Mouse (Mus musculus) 416B (cell line): ENCODE results near the gene Fn1.

Experiments used
- DNase-seq: peaks from one replicate; pipeline ENCODE4 v3.0.0; 2011; ENCODE audit warnings: low read depth

Gene Fn1

GRCm38 (mm10) chr1:71605751-71606150, 47.2 kb downstream of the Fn1 start:
- no peak for DNase-seq

GRCm38 (mm10) chr1:71595365-71595764, 57.6 kb downstream of the Fn1 start:
- DNase-seq = no peak

DNA sequence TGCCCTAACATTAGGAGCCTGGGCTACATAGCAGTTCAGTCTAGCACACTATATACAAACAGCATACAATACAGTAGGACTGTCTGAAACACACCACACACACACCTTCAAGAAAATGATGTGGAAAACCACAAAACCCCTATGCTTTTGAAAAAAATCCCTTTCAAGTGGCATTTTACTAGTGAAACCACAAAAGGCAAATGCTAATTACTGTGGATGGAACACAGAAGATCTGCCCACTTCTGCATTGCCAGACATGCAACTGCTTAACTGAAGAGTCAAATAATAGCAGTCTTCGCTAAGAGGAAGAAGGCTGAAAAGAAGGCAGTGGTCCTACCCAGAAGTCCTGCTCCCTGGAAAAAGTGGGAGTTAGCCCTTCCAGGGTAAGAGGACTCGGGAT, 58.7 kb downstream of the Fn1 start:
- DNase-seq = no peak

- DNase-seq = no peak
These were observed 59.8 kb downstream of the Fn1 start for GRCm38 (mm10) chr1:71593184-71593583.

DNA sequence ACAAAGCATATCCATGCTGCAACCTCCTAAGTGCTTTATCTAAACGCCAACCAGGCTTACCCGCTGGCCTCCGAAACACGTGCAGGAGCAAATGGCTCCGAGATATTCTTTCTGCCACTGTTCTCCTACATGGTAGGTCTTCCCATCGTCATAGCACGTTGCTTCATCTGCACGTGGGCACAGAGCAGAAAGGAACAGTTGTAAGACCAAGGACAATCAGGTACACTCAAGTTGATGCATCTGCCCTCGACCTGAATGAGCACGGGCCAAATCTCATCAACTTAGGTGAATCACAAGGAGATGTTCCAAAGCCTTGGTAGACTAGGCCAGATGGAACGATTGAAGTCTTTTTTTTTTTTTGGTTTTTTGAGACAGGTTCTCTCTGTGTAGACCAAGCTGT, 63.0 kb downstream of the Fn1 start:
- DNase-seq = no peak

GRCm38 (mm10) chr1:71586658-71587057, 66.3 kb downstream of the Fn1 start:
- DNase-seq = no peak

DNA sequence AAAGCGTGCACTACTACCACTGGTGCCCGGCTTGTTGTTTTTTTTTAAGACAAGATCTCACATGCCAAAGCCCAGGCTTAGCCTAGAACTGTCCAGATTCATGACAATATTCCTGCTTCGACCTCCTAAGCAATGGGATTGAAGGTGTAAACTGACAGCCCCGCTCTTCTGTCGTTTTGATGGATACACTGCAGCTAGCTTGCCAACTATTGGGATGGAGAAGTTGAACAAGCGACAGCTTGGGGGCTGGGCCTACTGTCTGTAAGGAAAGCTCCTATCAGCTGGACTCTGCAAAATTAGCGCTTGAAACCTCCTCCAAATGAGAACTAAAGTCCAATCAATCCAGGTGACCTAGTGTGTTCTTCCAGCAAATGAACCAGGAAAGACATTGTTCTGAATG, 69.1 kb downstream of the Fn1 start:
- no peak for DNase-seq

DNA sequence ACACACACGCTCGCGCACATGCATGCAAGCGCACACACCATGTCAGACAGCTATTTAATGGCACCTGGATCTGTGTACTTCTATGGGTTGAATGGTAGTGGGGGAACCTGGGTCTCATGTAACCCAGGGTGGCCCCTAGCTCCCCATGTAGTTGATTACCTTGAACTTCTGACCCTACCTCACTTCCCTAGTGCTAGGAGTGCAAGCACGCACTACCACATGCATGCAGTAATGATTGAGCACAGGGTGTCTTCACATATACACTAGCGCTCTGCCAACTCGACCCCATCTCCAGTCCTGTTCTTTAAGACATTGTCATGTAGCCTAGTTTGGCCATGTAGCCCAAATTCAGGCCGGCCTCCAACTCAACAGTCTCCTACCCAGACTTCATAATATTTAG, 69.7 kb downstream of the Fn1 start:
- no peak for DNase-seq

GRCm38 (mm10) chr1:71580408-71580807, 72.6 kb downstream of the Fn1 start:
- no peak for DNase-seq

GRCm38 (mm10) chr1:71579526-71579925, 73.5 kb downstream of the Fn1 start:
- no peak for DNase-seq

GRCm38 (mm10) chr1:71576837-71577236, 76.2 kb downstream of the Fn1 start:
- DNase-seq = no peak

DNA sequence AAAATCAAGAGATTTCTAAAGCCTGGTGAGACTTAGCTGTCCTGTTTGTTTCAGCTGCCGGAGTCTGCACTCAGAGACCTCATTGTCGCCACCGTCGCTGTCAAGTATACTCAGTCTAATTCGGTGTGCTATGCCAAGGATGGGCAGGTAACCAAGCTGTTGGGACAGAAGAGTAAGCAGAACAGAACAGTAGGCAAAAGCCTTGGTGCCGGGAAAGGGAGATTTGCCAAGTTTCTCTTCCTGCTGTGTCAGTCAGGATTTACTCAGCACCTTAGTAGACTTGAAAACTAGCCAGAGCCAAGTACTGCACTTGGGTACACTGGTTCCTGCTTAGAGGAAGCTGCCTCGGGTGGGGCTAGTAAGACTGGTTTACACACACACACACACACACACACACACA, 77.0 kb downstream of the Fn1 start:
- DNase-seq = no peak

DNA sequence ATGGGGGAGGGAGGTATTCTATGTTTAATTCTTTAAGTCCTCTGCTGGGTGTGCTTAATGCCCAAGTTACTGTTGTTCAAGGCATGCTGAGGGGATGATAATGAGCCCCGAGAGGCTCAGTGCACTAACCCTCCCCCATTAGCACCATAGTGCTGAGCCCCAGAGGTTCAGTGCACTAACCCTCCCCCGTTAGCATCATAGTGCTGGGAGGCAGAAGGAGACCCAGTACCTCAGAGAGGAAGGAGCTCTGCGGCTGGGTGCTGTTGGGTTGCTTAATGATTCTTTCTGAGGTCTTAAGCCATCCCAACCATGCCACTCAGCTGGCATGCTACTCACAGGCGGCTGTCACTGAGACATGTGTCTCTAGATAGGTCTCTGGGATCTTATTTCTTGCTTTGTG, 82.9 kb downstream of the Fn1 start:
- no peak for DNase-seq

DNA sequence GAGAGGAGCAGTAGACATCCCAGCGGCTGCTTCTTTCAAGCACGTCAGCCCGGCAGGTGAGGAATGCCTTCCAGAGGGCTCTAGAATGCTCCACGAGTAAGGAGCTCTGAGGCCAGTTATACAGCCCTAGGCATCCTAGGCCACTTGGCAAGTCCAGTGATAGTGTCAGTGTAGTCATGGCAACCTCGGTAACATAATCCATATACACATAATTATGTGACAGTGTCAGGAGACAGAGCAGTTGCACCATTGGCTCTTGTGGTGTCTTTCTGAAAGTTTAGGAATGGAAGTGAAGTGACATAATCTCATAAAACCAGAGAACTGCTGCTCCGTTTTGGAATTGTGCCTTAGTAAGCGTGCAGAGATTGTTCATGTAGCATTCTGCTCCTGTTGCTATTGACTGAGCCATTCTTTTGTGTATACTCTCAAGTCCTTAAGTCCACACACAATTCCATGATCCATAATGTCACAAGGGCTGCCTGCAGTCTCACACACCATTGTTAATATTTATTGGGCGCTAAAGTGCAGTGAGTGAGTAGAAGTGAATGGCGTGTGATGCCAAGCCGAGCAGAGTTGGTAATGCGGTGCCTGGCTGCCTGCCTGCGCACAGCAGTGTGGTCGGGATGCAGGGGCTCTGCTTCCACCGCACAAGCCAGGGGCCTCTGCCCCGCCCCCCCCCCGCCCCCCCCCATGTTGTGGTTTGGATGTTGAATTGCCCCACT, 85.0 kb downstream of the Fn1 start:
- no peak for DNase-seq

DNA sequence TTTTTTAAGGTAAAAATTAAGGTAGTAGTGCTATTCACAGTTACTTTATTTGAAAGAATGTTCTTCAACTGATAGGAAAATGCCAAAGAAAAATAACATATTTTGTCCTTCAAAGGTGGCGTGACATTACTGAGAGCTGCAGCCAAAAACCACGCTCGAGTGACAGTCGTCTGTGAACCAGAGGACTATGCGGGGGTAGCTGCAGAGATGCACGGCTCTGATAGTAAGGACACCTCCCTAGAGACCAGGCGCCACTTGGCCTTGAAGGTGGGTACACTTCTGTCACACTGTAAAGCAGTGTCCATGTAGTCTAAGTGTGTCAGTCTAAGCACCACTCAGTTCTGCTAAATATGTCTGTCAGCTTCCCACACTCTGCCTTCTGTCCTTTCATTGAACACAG, 88.7 kb downstream of the Fn1 start:
- no peak for DNase-seq

- DNase-seq = no peak
These were observed 92.4 kb downstream of the Fn1 start for GRCm38 (mm10) chr1:71560626-71561025.

GRCm38 (mm10) chr1:71556688-71557612, 96.0 kb downstream of the Fn1 start, which contains the start of gene Atic:
Atic (plus strand) TSS chr1:71557150.
- DNase-seq = peak; percentile 96

- no peak for DNase-seq
These were observed 102.3 kb downstream of the Fn1 start for GRCm38 (mm10) chr1:71550626-71551195.

DNA sequence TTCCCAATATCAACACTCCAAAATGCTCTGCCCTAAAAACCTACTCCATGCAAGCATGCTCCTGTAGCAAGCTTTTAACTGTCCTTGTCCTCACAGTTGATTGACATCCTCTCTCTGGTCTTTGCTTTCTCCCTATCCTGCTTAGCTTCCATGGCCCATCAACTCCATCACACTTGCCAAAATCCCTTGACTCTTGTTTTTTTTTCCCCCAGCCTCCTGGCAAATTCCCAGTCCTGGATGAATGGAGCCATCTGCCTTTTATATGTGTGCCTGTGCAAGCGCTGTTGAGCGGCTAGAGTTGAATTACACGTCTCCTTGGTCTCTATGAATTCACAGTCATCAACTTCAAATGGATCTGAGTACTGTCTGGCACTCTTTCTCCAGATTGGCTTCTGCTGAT, 112.6 kb downstream of the Fn1 start:
- no peak for DNase-seq

GRCm38 (mm10) chr1:71539641-71540040, 113.4 kb downstream of the Fn1 start:
- DNase-seq = no peak
